Mouse (Mus musculus) lung, embryonic 15.5 days (tissue): ENCODE results near the gene Ache. TPM values are rescaled to one million over a fixed set of nuclear protein-coding genes. Genes with fewer than 3 reads are reported as not detected.

ENCODE experiments used
- ATAC-seq: fragments of 200-750 bp; cut with Nextera tagmentation; 2 replicates; pipeline ENCODE4 v1.8.0; 2017; ENCODE audit warnings: moderate number of reproducible peaks, borderline replicate concordance; ENCODE audit not compliant: low FRiP score, low TSS enrichment; ENCODE audit errors: extremely low read depth
- H3K27ac ChIP-seq: fragments of 300-500 bp; sonication (generic); 2 replicates; pipeline ENCODE4 v1.5.1; 2015; ENCODE audit warnings: moderate library complexity, mild to moderate bottlenecking, inconsistent platforms
- H3K27me3 ChIP-seq: fragments of 300-500 bp; sonication (generic); 2 replicates; pipeline ENCODE4 v1.6.1; 2015; ENCODE audit warnings: inconsistent platforms
- H3K36me3 ChIP-seq: fragments of 300-500 bp; sonication (generic); 2 replicates; pipeline ENCODE4 v1.6.1; 2015; ENCODE audit warnings: inconsistent platforms
- H3K4me1 ChIP-seq: fragments of 300-500 bp; sonication (generic); 2 replicates; pipeline ENCODE4 v1.6.1; 2015; ENCODE audit warnings: inconsistent platforms
- H3K4me2 ChIP-seq: fragments of 300-500 bp; sonication (generic); 2 replicates; pipeline ENCODE4 v1.6.1; 2015; ENCODE audit warnings: inconsistent platforms, mild to moderate bottlenecking, moderate library complexity
- H3K4me3 ChIP-seq: fragments of 300-500 bp; sonication (generic); 2 replicates; pipeline ENCODE4 v1.5.1; 2015; ENCODE audit warnings: mild to moderate bottlenecking, inconsistent platforms
- H3K9ac ChIP-seq: fragments of 300-500 bp; sonication (generic); 2 replicates; pipeline ENCODE4 v1.6.1; 2015; ENCODE audit warnings: inconsistent platforms
- H3K9me3 ChIP-seq: fragments of 300-500 bp; sonication (generic); 2 replicates; pipeline ENCODE4 v1.6.1; 2016; ENCODE audit warnings: inconsistent platforms
- WGBS: fragments of 180-500 bp; shearing (Covaris S2); methylation state at CpG from one replicate; pipeline ENCODE4 v1.1.7; 2015; 5-methylcytosine and 5-hydroxymethylcytosine counted together
- polyA plus RNA-seq: library from polyadenylated mRNA; unstranded; fragments of >200 nt; fragmentation: Nextera tagmentation; extraction: Ambion mirVana; gene quantifications from 2 replicates; pipeline ENCODE4 v1.2.1, GENCODE M21; 2015

Ache gene
- polyA plus RNA-seq, 1 experiment from 2014 or later, result 3.9 TPM

GRCm38 (mm10) chr5:137315084-137315903, 28.0 kb downstream of the Ache start:
- Histone ChIP-seq H3K27ac (peak overlapping the region; percentile 95), H3K9me3 (no peaks in the 10 kb centered on the region), H3K4me3 (peak overlapping the region; percentile 81; the same call in 1 of the 2 replicates), H3K4me1 (peaks cover 36% of the 10 kb centered on the region), H3K9ac (peak overlapping the region; percentile 93; the same call in 1 of the 2 replicates), H3K27me3 (no peaks in the 10 kb centered on the region), H3K36me3 (peaks cover 22% of the 10 kb centered on the region), H3K4me2 (peak overlapping the region; percentile 82)
- ATAC-seq, result no peak; the same call in 1 of the 2 replicates
- WGBS, result 31% methylated on average over 30 of the region's 30 CpGs

GRCm38 (mm10) chr5:137317361-137317760, 30.0 kb downstream of the Ache start:
- no peak overlapping the region for H3K4me3 ChIP-seq
- ATAC-seq, result no peak
- no peak overlapping the region for H3K9ac ChIP-seq
- H3K27ac ChIP-seq, result no peak overlapping the region
- 79% methylated on average over 8 of the region's 8 CpGs for WGBS
- peaks cover 26% of the 10 kb centered on the region for H3K4me1 ChIP-seq
- H3K9me3 ChIP-seq, result no peaks in the 10 kb centered on the region
- no peaks in the 10 kb centered on the region for H3K27me3 ChIP-seq
- H3K36me3 ChIP-seq, result peaks cover 7% of the 10 kb centered on the region; the same call in 1 of the 2 replicates
- H3K4me2 ChIP-seq, result no peak overlapping the region

GRCm38 (mm10) chr5:137318570-137318969, 31.3 kb downstream of the Ache start:
- H3K4me2 ChIP-seq, result no peak overlapping the region
- peaks cover 17% of the 10 kb centered on the region for H3K4me1 ChIP-seq
- WGBS, result 58% methylated on average over 1 of the region's 1 CpGs
- H3K9me3 ChIP-seq, result no peaks in the 10 kb centered on the region
- H3K36me3 ChIP-seq, result peaks cover 10% of the 10 kb centered on the region; the same call in 1 of the 2 replicates
- no peaks in the 10 kb centered on the region for H3K27me3 ChIP-seq
- H3K9ac ChIP-seq, result no peak overlapping the region
- no peak for ATAC-seq
- no peak overlapping the region for H3K4me3 ChIP-seq
- H3K27ac ChIP-seq, result no peak overlapping the region

GRCm38 (mm10) chr5:137320996-137321395, 33.7 kb downstream of the Ache start:
- H3K36me3 ChIP-seq, result peaks cover 10% of the 10 kb centered on the region; the same call in 1 of the 2 replicates
- H3K4me3 ChIP-seq, result no peak overlapping the region

GRCm38 (mm10) chr5:137330910-137331309, 43.6 kb downstream of the Ache start:
- WGBS, result 87% methylated on average over 7 of the region's 7 CpGs
- no peak overlapping the region for H3K4me2 ChIP-seq
- H3K4me1 ChIP-seq, result peaks cover 14% of the 10 kb centered on the region; the same call in 1 of the 2 replicates
- H3K9me3 ChIP-seq, result no peaks in the 10 kb centered on the region
- H3K4me3 ChIP-seq, result no peak overlapping the region
- H3K36me3 ChIP-seq, result peaks cover 6% of the 10 kb centered on the region; the same call in 1 of the 2 replicates
- H3K27me3 ChIP-seq, result no peaks in the 10 kb centered on the region
- H3K9ac ChIP-seq, result no peak overlapping the region
- H3K27ac ChIP-seq, result no peak overlapping the region
- ATAC-seq, result no peak

More at GRCm38 (mm10) chr5:137320996-137321395, 33.7 kb downstream of the Ache start:
- Histone ChIP-seq H3K4me1 (no peaks in the 10 kb centered on the region), H3K27me3 (no peaks in the 10 kb centered on the region), H3K4me2 (no peak overlapping the region), H3K27ac (no peak overlapping the region), H3K9me3 (no peaks in the 10 kb centered on the region), H3K9ac (no peak overlapping the region)
- ATAC-seq, result no peak
- WGBS, result 92% methylated on average over 3 of the region's 3 CpGs

- ATAC-seq, result peak; percentile 21; the same call in 1 of the 2 replicates
- peak overlapping the region; percentile 91 for H3K4me2 ChIP-seq
- H3K9ac ChIP-seq, result peak overlapping the region; percentile 56
- H3K36me3 ChIP-seq, result no peaks in the 10 kb centered on the region
- WGBS, result 16% methylated on average over 15 of the region's 15 CpGs
- H3K27ac ChIP-seq, result no peak overlapping the region; the same call in 1 of the 2 replicates
- no peaks in the 10 kb centered on the region for H3K9me3 ChIP-seq
- H3K27me3 ChIP-seq, result no peaks in the 10 kb centered on the region
- peaks cover 14% of the 10 kb centered on the region; the same call in 1 of the 2 replicates for H3K4me1 ChIP-seq
- peak overlapping the region; percentile 59 for H3K4me3 ChIP-seq
Observed at GRCm38 (mm10) chr5:137332857-137333511, 45.7 kb downstream of the Ache start.

GRCm38 (mm10) chr5:137333512-137334174, 46.3 kb downstream of the Ache start, which contains the start of gene Slc12a9:
Gene Slc12a9 (minus strand): TSS chr5:137333597.
- peak within 1 kb of the TSS; percentile 56 for H3K9ac ChIP-seq
- WGBS, result under 1% methylated on average over 44 of the region's 44 CpGs
- H3K4me2 ChIP-seq, result peak within 1 kb of the TSS; percentile 91
- H3K36me3 ChIP-seq, result no peaks in the 10 kb centered on the region
- no peaks in the 10 kb centered on the region for H3K9me3 ChIP-seq
- ATAC-seq, result peak; percentile 89
- peak within 1 kb of the TSS; percentile 59 for H3K4me3 ChIP-seq
- peak within 1 kb of the TSS; percentile 17 for H3K27ac ChIP-seq
- H3K4me1 ChIP-seq, result peaks cover 14% of the 10 kb centered on the region; the same call in 1 of the 2 replicates
- H3K27me3 ChIP-seq, result no peaks in the 10 kb centered on the region

- 40% methylated on average over 10 of the region's 10 CpGs for WGBS
- no peaks in the 10 kb centered on the region for H3K27me3 ChIP-seq
- no peak for ATAC-seq
- no peaks in the 10 kb centered on the region for H3K9me3 ChIP-seq
- peak overlapping the region; percentile 91 for H3K4me2 ChIP-seq
- H3K9ac ChIP-seq, result no peak overlapping the region
- H3K36me3 ChIP-seq, result no peaks in the 10 kb centered on the region
- H3K4me3 ChIP-seq, result peak overlapping the region; percentile 59
- peak overlapping the region; percentile 17 for H3K27ac ChIP-seq
- H3K4me1 ChIP-seq, result peaks cover 21% of the 10 kb centered on the region
Observed at GRCm38 (mm10) chr5:137334317-137334716, 47.0 kb downstream of the Ache start.

- Histone ChIP-seq H3K36me3 (no peaks in the 10 kb centered on the region), H3K9ac (no peak overlapping the region), H3K4me2 (no peak overlapping the region), H3K4me3 (no peak overlapping the region), H3K27me3 (no peaks in the 10 kb centered on the region), H3K4me1 (peaks cover 28% of the 10 kb centered on the region), H3K27ac (no peak overlapping the region), H3K9me3 (no peaks in the 10 kb centered on the region)
- WGBS, result 71% methylated on average over 6 of the region's 6 CpGs
- ATAC-seq, result no peak
Observed at GRCm38 (mm10) chr5:137335066-137335465, 47.7 kb downstream of the Ache start.

GRCm38 (mm10) chr5:137337190-137337589, 49.9 kb downstream of the Ache start:
- Histone ChIP-seq H3K27ac (no peak overlapping the region), H3K36me3 (no peaks in the 10 kb centered on the region), H3K27me3 (no peaks in the 10 kb centered on the region), H3K4me2 (no peak overlapping the region), H3K9me3 (no peaks in the 10 kb centered on the region), H3K9ac (no peak overlapping the region), H3K4me3 (no peak overlapping the region), H3K4me1 (peaks cover 28% of the 10 kb centered on the region)
- WGBS, result 47% methylated on average over 8 of the region's 8 CpGs
- ATAC-seq, result no peak

- Histone ChIP-seq H3K27me3 (no peaks in the 10 kb centered on the region), H3K9me3 (no peaks in the 10 kb centered on the region), H3K4me1 (peaks cover 32% of the 10 kb centered on the region), H3K27ac (peak overlapping the region; percentile 91), H3K9ac (peak overlapping the region; percentile 47), H3K4me2 (peak overlapping the region; percentile 70), H3K36me3 (no peaks in the 10 kb centered on the region), H3K4me3 (peak overlapping the region; percentile 39)
- peak; percentile 83 for ATAC-seq
- 0% methylated on average over 19 of the region's 19 CpGs for WGBS
Observed at GRCm38 (mm10) chr5:137338256-137338655, 50.9 kb downstream of the Ache start.
